Mouse (Mus musculus) small intestine, adult 2 months (tissue): Measurements from ENCODE around the gene Casq2.

Experiments used
- CTCF ChIP-seq: fragments of 200-500 bp; IDR thresholded peaks from 2 replicates; pipeline ENCODE4 v1.5.1; 2012; ENCODE audit warnings: low read depth, mild to moderate bottlenecking, control low read depth, inconsistent platforms, low read length, moderate library complexity, mixed read lengths; ENCODE audit not compliant: insufficient replicate concordance, insufficient read length; ENCODE audit errors: extremely low read depth
- POLR2A ChIP-seq: fragments of 200-500 bp; IDR thresholded peaks from 2 replicates; pipeline ENCODE4 v1.6.1; 2012; ENCODE audit warnings: low read depth, mild to moderate bottlenecking, control low read depth, inconsistent platforms, low read length, moderate library complexity

DNA sequence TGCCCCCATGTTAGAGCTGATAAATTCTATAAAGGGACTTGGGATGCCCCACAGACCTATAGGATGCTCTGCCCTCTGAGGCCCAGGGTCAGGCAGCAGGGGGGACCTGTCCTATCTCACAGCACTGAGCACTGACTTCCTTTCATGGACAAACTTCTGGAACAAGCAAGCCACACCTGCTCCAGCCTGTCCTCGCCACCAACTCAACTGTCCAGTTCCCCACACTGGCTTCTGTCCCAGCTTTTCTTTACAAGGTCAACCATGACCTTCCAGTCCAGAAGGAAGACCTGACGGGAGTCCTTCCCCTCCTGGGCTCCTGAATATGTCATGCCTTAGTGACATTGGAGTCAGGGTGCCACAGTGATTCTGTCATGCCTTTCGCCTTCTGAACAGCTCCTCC is 13.6 kb downstream of the Casq2 start:
- TF ChIP-seq CTCF: no peak
- no peak for TF ChIP-seq POLR2A
